Mouse (Mus musculus): ENCODE measurements around the gene Cntn5. TPM values are rescaled to one million over a fixed set of nuclear protein-coding genes. Genes with fewer than 3 reads are reported as not detected.

Gene Cntn5
- polyA plus RNA-seq, 1 experiment from 2014 or later: 0.54 TPM

DNA sequence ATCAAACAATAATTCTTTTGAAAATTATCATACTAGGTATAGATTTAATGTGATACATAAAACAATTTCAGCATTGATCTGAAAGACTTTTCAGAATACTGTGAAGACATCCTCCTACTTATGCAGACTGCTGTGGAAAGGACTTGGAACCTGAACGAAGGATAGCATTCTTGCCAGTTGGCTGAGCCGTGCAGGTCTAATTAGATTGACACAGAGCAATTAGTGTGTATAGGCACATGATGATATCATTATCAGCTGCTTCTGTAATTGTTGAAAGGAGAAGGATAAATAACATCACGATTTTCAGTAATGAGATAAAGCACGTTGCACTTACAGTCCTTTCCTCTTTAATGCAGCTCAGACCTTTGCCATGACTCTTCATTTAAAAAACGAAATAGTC is 831.7 kb downstream of the Cntn5 start:
- Histone ChIP-seq H3K9ac (ENCODE audit: low read length) (no peak overlapping the region), H3K4me2 (ENCODE audit: low read length) (no peak overlapping the region), H3K36me3 (ENCODE audit: control insufficient read depth, insufficient read depth, low read length) (no peaks in the 10 kb centered on the region), H3K27ac (ENCODE audit: low read depth) (no peak overlapping the region), H3K4me1 (replicated peaks; ENCODE audit: control insufficient read depth, insufficient read depth, low read length) (no peaks in the 10 kb centered on the region), H3K4me3 (ENCODE audit: low read depth, low read length) (no peak overlapping the region), H3K27me3 (replicated peaks; ENCODE audit: control insufficient read depth, insufficient read depth, low read length) (no peaks in the 10 kb centered on the region), H3K9me3 (ENCODE audit: control insufficient read depth, low read length) (no peaks in the 10 kb centered on the region)
- no peak for DNase-seq (ENCODE audit: low spot score)
- no peak for ATAC-seq (replicated peaks; ENCODE audit: low FRiP score, low TSS enrichment, low read depth)
- 63% methylated on average over 5 of the region's 5 CpGs for WGBS

GRCm38 (mm10) chr9:10071271-10071670 is 833.3 kb downstream of the Cntn5 start:
- DNase-seq (ENCODE audit: low spot score) (no peak), ATAC-seq (replicated peaks; ENCODE audit: low FRiP score, low TSS enrichment, low read depth) (no peak)
- H3K4me2 ChIP-seq (ENCODE audit: low read length): no peak overlapping the region
- H3K9me3 ChIP-seq (ENCODE audit: control insufficient read depth, low read length): no peaks in the 10 kb centered on the region
- no peaks in the 10 kb centered on the region for H3K4me1 ChIP-seq (replicated peaks; ENCODE audit: control insufficient read depth, insufficient read depth, low read length)
- no peak overlapping the region for H3K4me3 ChIP-seq (ENCODE audit: low read depth, low read length)
- H3K9ac ChIP-seq (ENCODE audit: low read length): no peak overlapping the region
- 29% methylated on average over 2 of the region's 2 CpGs for WGBS
- H3K27me3 ChIP-seq (replicated peaks; ENCODE audit: control insufficient read depth, insufficient read depth, low read length): no peaks in the 10 kb centered on the region
- H3K36me3 ChIP-seq (ENCODE audit: control insufficient read depth, insufficient read depth, low read length): no peaks in the 10 kb centered on the region
- no peak overlapping the region for H3K27ac ChIP-seq (ENCODE audit: low read depth)

DNA sequence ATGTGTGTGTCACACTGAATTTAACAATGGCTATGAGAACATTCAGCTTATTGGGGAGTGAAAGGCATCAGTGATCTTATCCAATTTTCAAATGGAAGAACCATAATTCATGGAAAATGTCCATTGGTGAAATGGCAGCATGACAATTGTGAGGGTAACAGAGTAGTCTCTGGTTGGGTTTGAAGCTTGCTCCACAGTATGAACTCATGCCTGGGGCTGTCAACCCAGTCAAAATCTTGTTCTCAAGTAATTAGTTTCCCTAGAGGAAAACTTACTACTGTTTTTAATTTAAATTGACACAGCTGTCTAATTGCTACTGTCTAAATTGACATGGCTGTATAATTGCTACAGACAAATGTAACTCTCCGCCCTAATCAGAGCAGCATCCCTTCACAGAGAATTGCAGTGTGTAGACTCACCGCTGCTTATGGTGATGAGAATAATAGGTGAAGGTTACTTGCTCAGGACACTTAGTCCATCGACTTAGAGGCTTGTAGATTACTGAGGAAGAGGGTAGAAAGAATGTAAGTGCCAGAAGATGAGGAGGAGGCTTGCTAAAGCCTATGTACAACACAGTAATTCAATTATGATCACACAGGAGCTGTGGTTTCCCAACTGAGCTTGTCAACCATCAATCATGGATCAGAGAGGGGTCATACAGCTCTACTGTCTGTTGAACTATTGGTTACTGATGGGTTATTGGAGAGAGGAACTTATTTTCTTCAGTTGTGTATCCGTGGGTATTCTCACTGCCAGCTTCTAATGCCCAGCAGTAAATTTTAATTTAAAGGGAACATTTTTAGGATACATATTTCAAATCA is 859.4 kb downstream of the Cntn5 start:
- no peak overlapping the region for H3K4me2 ChIP-seq (ENCODE audit: low read length)
- H3K9ac ChIP-seq (ENCODE audit: low read length): no peak overlapping the region
- H3K4me3 ChIP-seq (ENCODE audit: low read depth, low read length): no peak overlapping the region
- no peaks in the 10 kb centered on the region for H3K27me3 ChIP-seq (replicated peaks; ENCODE audit: control insufficient read depth, insufficient read depth, low read length)
- no peak overlapping the region for H3K27ac ChIP-seq (ENCODE audit: low read depth)
- H3K9me3 ChIP-seq (ENCODE audit: control insufficient read depth, low read length): no peaks in the 10 kb centered on the region
- DNase-seq (ENCODE audit: low spot score) (no peak), ATAC-seq (replicated peaks; ENCODE audit: low FRiP score, low TSS enrichment, low read depth) (no peak)
- no peaks in the 10 kb centered on the region for H3K36me3 ChIP-seq (ENCODE audit: control insufficient read depth, insufficient read depth, low read length)
- WGBS: 83% methylated on average over 4 of the region's 4 CpGs
- no peaks in the 10 kb centered on the region for H3K4me1 ChIP-seq (replicated peaks; ENCODE audit: control insufficient read depth, insufficient read depth, low read length)

DNA sequence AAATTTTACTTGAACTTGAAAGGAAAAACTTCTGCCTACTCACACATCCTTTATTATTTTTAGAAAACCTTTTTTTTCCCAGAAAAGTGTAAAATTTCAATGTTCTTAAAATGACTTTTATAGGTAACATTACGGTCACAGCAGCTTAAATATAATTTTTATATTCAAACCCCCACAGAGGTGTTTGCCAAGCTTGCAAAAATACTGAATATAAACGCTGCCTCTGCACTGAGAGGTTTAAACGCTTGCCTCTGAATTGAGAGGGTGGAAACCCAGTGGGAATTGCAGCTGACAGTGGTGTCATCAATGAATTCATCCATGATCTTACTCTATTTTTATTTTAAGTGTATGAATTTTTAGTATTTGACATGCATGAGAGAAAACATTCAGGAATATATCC is 861.6 kb downstream of the Cntn5 start:
- no peak overlapping the region for H3K4me2 ChIP-seq (ENCODE audit: low read length)
- no peaks in the 10 kb centered on the region for H3K36me3 ChIP-seq (ENCODE audit: control insufficient read depth, insufficient read depth, low read length)
- no peaks in the 10 kb centered on the region for H3K9me3 ChIP-seq (ENCODE audit: control insufficient read depth, low read length)
- no peak for ATAC-seq (replicated peaks; ENCODE audit: low FRiP score, low TSS enrichment, low read depth)
- no peak for DNase-seq (ENCODE audit: low spot score)
- no peaks in the 10 kb centered on the region for H3K4me1 ChIP-seq (replicated peaks; ENCODE audit: control insufficient read depth, insufficient read depth, low read length)
- H3K4me3 ChIP-seq (ENCODE audit: low read depth, low read length): no peak overlapping the region
- H3K9ac ChIP-seq (ENCODE audit: low read length): no peak overlapping the region
- no peak overlapping the region for H3K27ac ChIP-seq (ENCODE audit: low read depth)
- WGBS: 74% methylated on average over 3 of the region's 3 CpGs
- H3K27me3 ChIP-seq (replicated peaks; ENCODE audit: control insufficient read depth, insufficient read depth, low read length): no peaks in the 10 kb centered on the region

- H3K9ac ChIP-seq (ENCODE audit: low read length): no peak overlapping the region
- no peak overlapping the region for H3K27ac ChIP-seq (ENCODE audit: low read depth)
- H3K27me3 ChIP-seq (replicated peaks; ENCODE audit: control insufficient read depth, insufficient read depth, low read length): no peaks in the 10 kb centered on the region
- no peak for ATAC-seq (replicated peaks; ENCODE audit: low FRiP score, low TSS enrichment, low read depth)
- H3K36me3 ChIP-seq (ENCODE audit: control insufficient read depth, insufficient read depth, low read length): no peaks in the 10 kb centered on the region
- no peaks in the 10 kb centered on the region for H3K4me1 ChIP-seq (replicated peaks; ENCODE audit: control insufficient read depth, insufficient read depth, low read length)
- no peak overlapping the region for H3K4me2 ChIP-seq (ENCODE audit: low read length)
- 94% methylated on average over 3 of the region's 3 CpGs for WGBS
- no peak for DNase-seq (ENCODE audit: low spot score)
- no peaks in the 10 kb centered on the region for H3K9me3 ChIP-seq (ENCODE audit: control insufficient read depth, low read length)
- no peak overlapping the region for H3K4me3 ChIP-seq (ENCODE audit: low read depth, low read length)
These were observed 889.4 kb downstream of the Cntn5 start for GRCm38 (mm10) chr9:10015129-10015528.

GRCm38 (mm10) chr9:9984028-9984427 is 920.5 kb downstream of the Cntn5 start:
- Histone ChIP-seq H3K4me2 (ENCODE audit: low read length) (no peak overlapping the region), H3K4me1 (replicated peaks; ENCODE audit: control insufficient read depth, insufficient read depth, low read length) (no peaks in the 10 kb centered on the region), H3K27ac (ENCODE audit: low read depth) (no peak overlapping the region), H3K36me3 (ENCODE audit: control insufficient read depth, insufficient read depth, low read length) (no peaks in the 10 kb centered on the region), H3K27me3 (replicated peaks; ENCODE audit: control insufficient read depth, insufficient read depth, low read length) (no peaks in the 10 kb centered on the region), H3K4me3 (ENCODE audit: low read depth, low read length) (no peak overlapping the region), H3K9ac (ENCODE audit: low read length) (no peak overlapping the region), H3K9me3 (ENCODE audit: control insufficient read depth, low read length) (no peaks in the 10 kb centered on the region)
- DNase-seq (ENCODE audit: low spot score) (no peak), ATAC-seq (replicated peaks; ENCODE audit: low FRiP score, low TSS enrichment, low read depth) (no peak)
- 69% methylated on average over 8 of the region's 8 CpGs for WGBS

DNA sequence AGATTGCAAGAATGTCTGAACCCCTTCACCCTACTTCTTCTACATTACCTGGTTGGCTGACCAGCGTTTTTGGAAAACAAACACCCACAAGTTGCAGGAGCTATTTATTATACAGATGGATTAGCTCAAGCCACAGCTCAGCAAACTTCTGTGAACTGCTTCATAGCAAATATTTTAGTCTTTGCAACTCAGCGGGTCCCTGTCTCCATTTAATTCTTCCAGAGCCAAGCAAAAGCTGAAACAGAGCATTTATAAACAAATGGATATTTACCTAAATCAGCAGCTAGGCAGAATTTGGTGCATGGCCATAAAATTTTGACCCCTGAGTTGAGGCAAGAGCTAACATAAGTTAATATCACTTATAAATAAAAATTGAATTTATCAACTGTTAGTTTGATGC is 921.4 kb downstream of the Cntn5 start:
- H3K4me2 ChIP-seq (ENCODE audit: low read length): no peak overlapping the region
- DNase-seq (ENCODE audit: low spot score) (no peak), ATAC-seq (replicated peaks; ENCODE audit: low FRiP score, low TSS enrichment, low read depth) (no peak)
- H3K36me3 ChIP-seq (ENCODE audit: control insufficient read depth, insufficient read depth, low read length): no peaks in the 10 kb centered on the region
- WGBS: 55% methylated on average over 2 of the region's 2 CpGs
- H3K4me1 ChIP-seq (replicated peaks; ENCODE audit: control insufficient read depth, insufficient read depth, low read length): no peaks in the 10 kb centered on the region
- H3K4me3 ChIP-seq (ENCODE audit: low read depth, low read length): no peak overlapping the region
- H3K27ac ChIP-seq (ENCODE audit: low read depth): no peak overlapping the region
- no peaks in the 10 kb centered on the region for H3K27me3 ChIP-seq (replicated peaks; ENCODE audit: control insufficient read depth, insufficient read depth, low read length)
- no peak overlapping the region for H3K9ac ChIP-seq (ENCODE audit: low read length)
- H3K9me3 ChIP-seq (ENCODE audit: control insufficient read depth, low read length): no peaks in the 10 kb centered on the region

GRCm38 (mm10) chr9:9965370-9965769 is 939.2 kb downstream of the Cntn5 start:
- WGBS: 90% methylated on average over 4 of the region's 4 CpGs
- H3K27ac ChIP-seq (ENCODE audit: low read depth): no peak overlapping the region
- no peak overlapping the region for H3K4me3 ChIP-seq (ENCODE audit: low read depth, low read length)
- H3K36me3 ChIP-seq (ENCODE audit: control insufficient read depth, insufficient read depth, low read length): no peaks in the 10 kb centered on the region
- no peaks in the 10 kb centered on the region for H3K27me3 ChIP-seq (replicated peaks; ENCODE audit: control insufficient read depth, insufficient read depth, low read length)
- ATAC-seq (replicated peaks; ENCODE audit: low FRiP score, low TSS enrichment, low read depth): no peak
- DNase-seq (ENCODE audit: low spot score): no peak
- no peaks in the 10 kb centered on the region for H3K9me3 ChIP-seq (ENCODE audit: control insufficient read depth, low read length)
- no peak overlapping the region for H3K4me2 ChIP-seq (ENCODE audit: low read length)
- H3K9ac ChIP-seq (ENCODE audit: low read length): no peak overlapping the region
- H3K4me1 ChIP-seq (replicated peaks; ENCODE audit: control insufficient read depth, insufficient read depth, low read length): no peaks in the 10 kb centered on the region

GRCm38 (mm10) chr9:9960610-9961172 is 943.9 kb downstream of the Cntn5 start:
- Histone ChIP-seq H3K9me3 (ENCODE audit: control insufficient read depth, low read length) (no peaks in the 10 kb centered on the region), H3K27me3 (replicated peaks; ENCODE audit: control insufficient read depth, insufficient read depth, low read length) (no peaks in the 10 kb centered on the region), H3K9ac (ENCODE audit: low read length) (no peak overlapping the region), H3K36me3 (ENCODE audit: control insufficient read depth, insufficient read depth, low read length) (no peaks in the 10 kb centered on the region), H3K27ac (ENCODE audit: low read depth) (no peak overlapping the region), H3K4me2 (ENCODE audit: low read length) (no peak overlapping the region), H3K4me3 (ENCODE audit: low read depth, low read length) (no peak overlapping the region), H3K4me1 (replicated peaks; ENCODE audit: control insufficient read depth, insufficient read depth, low read length) (no peaks in the 10 kb centered on the region)
- DNase-seq (ENCODE audit: low spot score) (no peak), ATAC-seq (replicated peaks; ENCODE audit: low FRiP score, low TSS enrichment, low read depth) (no peak)
